Mouse (Mus musculus): ENCODE measurements around the gene Maea.

DNA sequence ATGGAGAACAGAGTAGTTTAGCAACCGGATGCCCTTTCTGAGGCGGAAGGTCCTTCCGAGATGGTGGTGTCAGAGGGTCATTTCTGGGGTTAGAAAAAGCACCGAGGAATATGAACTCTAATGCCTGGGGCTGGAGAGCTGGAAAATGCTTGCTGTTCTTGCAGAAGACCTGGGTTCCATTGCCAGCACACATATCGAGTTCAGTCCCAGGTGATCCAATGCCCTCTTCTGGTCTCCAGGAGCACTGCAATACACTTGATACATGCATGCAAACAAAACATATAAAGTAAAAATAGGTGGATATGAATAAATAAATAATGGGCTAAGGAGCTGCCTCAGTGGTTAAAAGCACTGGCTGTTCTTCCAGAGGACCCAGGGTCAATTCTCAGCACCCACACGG, 38.1 kb upstream of the Maea start:
- TF ChIP-seq USF1 (IDR thresholded peaks at IDR 0.05; ENCODE audit: low read depth) (no peak), TCF12 (IDR thresholded peaks at IDR 0.05; ENCODE audit: insufficient read depth, poor library complexity, severe bottlenecking) (no peak), POLR2A (IDR thresholded peaks at IDR 0.05; ENCODE audit: insufficient read length, low read depth) (no peak), MYOD1 (IDR thresholded peaks at IDR 0.05; ENCODE audit: control insufficient read depth in 1 of 3, insufficient read length in 2 of 3, low read depth in 2 of 3) (no peak), MYOG (IDR thresholded peaks at IDR 0.05; ENCODE audit: control insufficient read depth in 1 of 3, insufficient read depth in 1 of 3, insufficient read length in 2 of 3, low read depth in 2 of 3) (no peak), E2F4 (IDR thresholded peaks at IDR 0.05; ENCODE audit: insufficient read depth) (no peak)
